Mouse (Mus musculus): Measurements from ENCODE around the gene Cacna1a.

The Cacna1a gene

GRCm38 (mm10) chr8:84646800-84647199, 258.6 kb downstream of the Cacna1a start:
- peak; percentile 41 for DNase-seq (ENCODE audit: low read depth, low spot score)
- Histone ChIP-seq H3K27me3 (ENCODE audit: control insufficient read depth, insufficient read depth, low read length, poor library complexity, severe bottlenecking) (no peaks in the 10 kb centered on the region; the same call in 1 of the 2 replicates), H3K36me3 (ENCODE audit: control insufficient read depth, insufficient read depth, low read length, poor library complexity, severe bottlenecking) (no peaks in the 10 kb centered on the region)

GRCm38 (mm10) chr8:84647461-84647901, 259.2 kb downstream of the Cacna1a start:
- Histone ChIP-seq H3K36me3 (ENCODE audit: control insufficient read depth, insufficient read depth, low read length, poor library complexity, severe bottlenecking) (no peaks in the 10 kb centered on the region), H3K27me3 (ENCODE audit: control insufficient read depth, insufficient read depth, low read length, poor library complexity, severe bottlenecking) (no peaks in the 10 kb centered on the region; the same call in 1 of the 2 replicates)
- DNase-seq (ENCODE audit: low read depth, low spot score): no peak

GRCm38 (mm10) chr8:84650213-84650612, 262.0 kb downstream of the Cacna1a start:
- Histone ChIP-seq H3K27me3 (ENCODE audit: control insufficient read depth, insufficient read depth, low read length, poor library complexity, severe bottlenecking) (no peaks in the 10 kb centered on the region), H3K36me3 (ENCODE audit: control insufficient read depth, insufficient read depth, low read length, poor library complexity, severe bottlenecking) (no peaks in the 10 kb centered on the region)
- no peak for DNase-seq (ENCODE audit: low read depth, low spot score)

- no peak for DNase-seq (ENCODE audit: low read depth, low spot score)
- no peaks in the 10 kb centered on the region for H3K27me3 ChIP-seq (ENCODE audit: control insufficient read depth, insufficient read depth, low read length, poor library complexity, severe bottlenecking)
- no peaks in the 10 kb centered on the region for H3K36me3 ChIP-seq (ENCODE audit: control insufficient read depth, insufficient read depth, low read length, poor library complexity, severe bottlenecking)
Measured at GRCm38 (mm10) chr8:84653092-84653631, 264.9 kb downstream of the Cacna1a start.

- H3K36me3 ChIP-seq (ENCODE audit: control insufficient read depth, insufficient read depth, low read length, poor library complexity, severe bottlenecking): no peaks in the 10 kb centered on the region
- H3K27me3 ChIP-seq (ENCODE audit: control insufficient read depth, insufficient read depth, low read length, poor library complexity, severe bottlenecking): no peaks in the 10 kb centered on the region
- peak; percentile 41 for DNase-seq (ENCODE audit: low read depth, low spot score)
Measured at GRCm38 (mm10) chr8:84654597-84654996, 266.4 kb downstream of the Cacna1a start.

GRCm38 (mm10) chr8:84655336-84656190, 267.3 kb downstream of the Cacna1a start:
- no peaks in the 10 kb centered on the region for H3K36me3 ChIP-seq (ENCODE audit: control insufficient read depth, insufficient read depth, low read length, poor library complexity, severe bottlenecking)
- no peaks in the 10 kb centered on the region for H3K27me3 ChIP-seq (ENCODE audit: control insufficient read depth, insufficient read depth, low read length, poor library complexity, severe bottlenecking)
- DNase-seq (ENCODE audit: low read depth, low spot score): no peak

- DNase-seq (ENCODE audit: low read depth, low spot score): no peak
Measured at GRCm38 (mm10) chr8:84656191-84656525, 267.9 kb downstream of the Cacna1a start.

GRCm38 (mm10) chr8:84656641-84657126, 268.4 kb downstream of the Cacna1a start:
- H3K36me3 ChIP-seq (ENCODE audit: control insufficient read depth, insufficient read depth, low read length, poor library complexity, severe bottlenecking): no peaks in the 10 kb centered on the region; the same call in 1 of the 2 replicates
- DNase-seq (ENCODE audit: low read depth, low spot score): peak; percentile 81
- H3K27me3 ChIP-seq (ENCODE audit: control insufficient read depth, insufficient read depth, low read length, poor library complexity, severe bottlenecking): no peaks in the 10 kb centered on the region

More at GRCm38 (mm10) chr8:84656191-84656525, 267.9 kb downstream of the Cacna1a start:
- H3K36me3 ChIP-seq (ENCODE audit: control insufficient read depth, insufficient read depth, low read length, poor library complexity, severe bottlenecking): no peaks in the 10 kb centered on the region
- H3K27me3 ChIP-seq (ENCODE audit: control insufficient read depth, insufficient read depth, low read length, poor library complexity, severe bottlenecking): no peaks in the 10 kb centered on the region

- Histone ChIP-seq H3K36me3 (ENCODE audit: control insufficient read depth, insufficient read depth, low read length, poor library complexity, severe bottlenecking) (no peaks in the 10 kb centered on the region; the same call in 1 of the 2 replicates), H3K27me3 (ENCODE audit: control insufficient read depth, insufficient read depth, low read length, poor library complexity, severe bottlenecking) (no peaks in the 10 kb centered on the region)
- DNase-seq (ENCODE audit: low read depth, low spot score): no peak
Measured at GRCm38 (mm10) chr8:84657203-84657602, 269.0 kb downstream of the Cacna1a start.

- no peak for DNase-seq (ENCODE audit: low read depth, low spot score)
- Histone ChIP-seq H3K27me3 (ENCODE audit: control insufficient read depth, insufficient read depth, low read length, poor library complexity, severe bottlenecking) (no peaks in the 10 kb centered on the region), H3K36me3 (ENCODE audit: control insufficient read depth, insufficient read depth, low read length, poor library complexity, severe bottlenecking) (no peaks in the 10 kb centered on the region; the same call in 1 of the 2 replicates)
Measured at GRCm38 (mm10) chr8:84657680-84658079, 269.4 kb downstream of the Cacna1a start.

GRCm38 (mm10) chr8:84658951-84659350, 270.7 kb downstream of the Cacna1a start:
- DNase-seq (ENCODE audit: low read depth, low spot score): no peak
- H3K27me3 ChIP-seq (ENCODE audit: control insufficient read depth, insufficient read depth, low read length, poor library complexity, severe bottlenecking): no peaks in the 10 kb centered on the region
- H3K36me3 ChIP-seq (ENCODE audit: control insufficient read depth, insufficient read depth, low read length, poor library complexity, severe bottlenecking): no peaks in the 10 kb centered on the region; the same call in 1 of the 2 replicates

GRCm38 (mm10) chr8:84659936-84660818, 271.9 kb downstream of the Cacna1a start:
- H3K36me3 ChIP-seq (ENCODE audit: control insufficient read depth, insufficient read depth, low read length, poor library complexity, severe bottlenecking): no peaks in the 10 kb centered on the region; the same call in 1 of the 2 replicates
- DNase-seq (ENCODE audit: low read depth, low spot score): peak; percentile 66

GRCm38 (mm10) chr8:84660819-84661457, 272.7 kb downstream of the Cacna1a start:
- H3K36me3 ChIP-seq (ENCODE audit: control insufficient read depth, insufficient read depth, low read length, poor library complexity, severe bottlenecking): no peaks in the 10 kb centered on the region; the same call in 1 of the 2 replicates
- peak; percentile 43 for DNase-seq (ENCODE audit: low read depth, low spot score)
- H3K27me3 ChIP-seq (ENCODE audit: control insufficient read depth, insufficient read depth, low read length, poor library complexity, severe bottlenecking): no peaks in the 10 kb centered on the region

More at GRCm38 (mm10) chr8:84659936-84660818, 271.9 kb downstream of the Cacna1a start:
- H3K27me3 ChIP-seq (ENCODE audit: control insufficient read depth, insufficient read depth, low read length, poor library complexity, severe bottlenecking): no peaks in the 10 kb centered on the region

GRCm38 (mm10) chr8:84661458-84661871, 273.2 kb downstream of the Cacna1a start:
- Histone ChIP-seq H3K27me3 (ENCODE audit: control insufficient read depth, insufficient read depth, low read length, poor library complexity, severe bottlenecking) (no peaks in the 10 kb centered on the region), H3K36me3 (ENCODE audit: control insufficient read depth, insufficient read depth, low read length, poor library complexity, severe bottlenecking) (no peaks in the 10 kb centered on the region; the same call in none of the 2 replicates)
- DNase-seq (ENCODE audit: low read depth, low spot score): peak; percentile 92
